Mouse (Mus musculus) kidney, postnatal 14 days (tissue): ENCODE data around the gene Hivep3.

ENCODE experiments used
- DNase-seq: peaks from one replicate; pipeline ENCODE4 v3.0.0; 2022; ENCODE audit warnings: mixed read lengths

Gene Hivep3

DNA sequence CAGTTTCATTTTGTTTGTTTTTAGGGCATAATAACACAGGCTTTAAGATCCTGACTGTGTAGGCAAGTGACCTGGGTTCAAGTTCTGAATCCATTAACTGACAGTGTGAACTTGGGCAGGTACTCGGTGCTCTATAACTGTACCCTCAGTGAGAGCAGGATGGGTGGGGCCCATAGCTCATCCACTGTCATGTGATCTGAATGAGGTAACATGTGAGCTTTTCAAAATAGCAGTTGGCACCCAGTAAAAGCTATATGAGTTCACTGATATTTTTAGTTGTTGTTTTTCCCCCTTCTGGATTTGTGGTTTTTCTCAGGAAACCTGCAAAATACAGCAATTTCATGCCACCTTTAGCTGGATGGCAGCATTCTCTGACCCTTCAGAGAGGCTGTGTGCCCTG is 382.7 kb downstream of the Hivep3 start:
- DNase-seq: no peak

DNA sequence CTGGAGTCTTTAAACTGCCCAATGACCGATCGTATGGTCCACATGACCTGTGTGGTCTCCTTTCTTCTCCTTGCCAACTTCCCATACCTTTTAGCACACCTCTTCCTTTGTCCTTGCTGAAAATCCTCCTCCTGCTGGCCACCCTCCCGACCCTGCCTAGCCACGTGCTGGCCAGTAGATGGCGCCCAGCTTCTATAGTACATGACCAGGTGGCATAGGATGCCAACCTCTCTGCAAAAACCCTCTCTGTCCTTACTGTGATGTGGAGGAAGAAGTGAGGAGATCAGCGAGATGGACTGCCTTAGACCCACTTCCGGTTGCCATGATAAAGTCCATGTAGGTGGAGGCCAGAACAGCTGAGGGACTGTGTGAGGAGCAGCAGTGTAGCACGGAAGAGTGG is 386.7 kb downstream of the Hivep3 start:
- DNase-seq: peak; percentile 54

- no peak for DNase-seq
Measured at GRCm38 (mm10) chr4:120124656-120125055, 391.1 kb downstream of the Hivep3 start.

DNA sequence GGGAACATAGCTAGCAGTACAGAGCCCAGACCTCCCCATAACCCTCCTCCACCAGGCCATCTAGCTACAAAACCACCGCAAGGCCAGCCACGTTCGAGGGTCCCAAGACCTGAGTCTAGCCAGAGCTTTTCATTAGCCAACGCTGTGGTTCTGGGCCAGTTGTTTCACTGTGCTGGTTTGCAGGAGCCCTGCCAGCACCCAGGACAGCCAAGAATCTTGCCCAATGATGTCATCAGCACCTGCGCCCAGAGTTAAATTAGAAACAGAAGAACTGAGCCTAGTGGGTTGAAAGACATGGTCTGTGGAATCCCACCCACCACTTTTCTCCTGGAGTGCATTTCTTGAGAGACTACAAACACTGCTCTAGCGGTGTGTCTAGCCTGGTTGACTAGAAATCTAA is 392.5 kb downstream of the Hivep3 start:
- no peak for DNase-seq

DNA sequence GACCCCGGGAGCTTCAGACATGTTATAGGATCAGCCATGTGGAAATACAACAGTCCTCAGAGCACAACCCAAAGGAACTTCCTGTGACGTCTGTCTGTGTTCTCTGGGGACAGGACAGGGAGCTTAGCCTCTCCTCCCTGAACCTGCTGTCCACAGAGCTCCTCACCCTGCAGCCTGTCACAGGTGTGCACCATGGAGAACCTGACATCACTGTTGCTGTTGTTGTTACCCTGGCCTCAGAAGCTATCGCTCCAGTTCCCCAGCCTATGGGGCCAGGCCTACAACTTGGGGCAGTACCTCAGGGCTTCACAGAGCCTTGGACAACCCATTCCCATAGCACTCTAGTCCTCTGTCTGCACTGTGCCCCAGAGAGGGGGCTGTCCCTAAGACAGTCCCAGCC is 393.7 kb downstream of the Hivep3 start:
- DNase-seq: no peak

- DNase-seq: no peak
Measured at GRCm38 (mm10) chr4:120128033-120128432, 394.4 kb downstream of the Hivep3 start.

DNA sequence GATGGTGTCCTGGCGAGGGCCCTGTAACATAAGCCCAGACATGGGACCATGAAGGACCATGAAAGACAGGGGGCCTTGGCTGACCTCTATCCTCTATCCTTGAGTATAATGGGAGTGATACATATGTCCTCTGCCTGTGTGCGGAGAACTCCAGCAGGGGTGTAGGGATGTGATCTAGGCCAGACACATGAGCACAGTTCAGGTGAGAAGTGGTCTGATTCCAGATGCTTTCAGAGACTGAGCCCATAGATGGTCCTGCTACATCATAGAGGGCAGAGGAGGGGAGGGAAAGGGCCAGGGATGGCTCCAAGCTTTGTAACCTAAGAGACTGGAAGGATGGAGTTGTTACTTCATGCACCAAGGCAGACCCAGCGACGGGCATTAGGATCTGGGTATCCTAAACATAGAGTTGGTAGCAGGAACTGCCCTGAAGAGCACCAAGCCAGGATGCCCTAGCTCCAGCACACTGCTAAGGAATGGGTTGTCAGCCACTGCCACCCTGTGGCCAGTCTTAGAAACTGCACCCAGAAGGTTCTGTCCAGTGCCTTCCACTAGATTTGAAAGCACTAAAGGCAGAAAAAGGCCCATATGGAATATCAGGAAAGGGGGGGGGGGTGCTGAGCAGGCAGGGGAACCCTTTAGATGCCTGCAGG is 395.8 kb downstream of the Hivep3 start:
- peak; percentile 64 for DNase-seq

- DNase-seq: no peak
Measured at GRCm38 (mm10) chr4:120130926-120131325, 397.3 kb downstream of the Hivep3 start.

DNA sequence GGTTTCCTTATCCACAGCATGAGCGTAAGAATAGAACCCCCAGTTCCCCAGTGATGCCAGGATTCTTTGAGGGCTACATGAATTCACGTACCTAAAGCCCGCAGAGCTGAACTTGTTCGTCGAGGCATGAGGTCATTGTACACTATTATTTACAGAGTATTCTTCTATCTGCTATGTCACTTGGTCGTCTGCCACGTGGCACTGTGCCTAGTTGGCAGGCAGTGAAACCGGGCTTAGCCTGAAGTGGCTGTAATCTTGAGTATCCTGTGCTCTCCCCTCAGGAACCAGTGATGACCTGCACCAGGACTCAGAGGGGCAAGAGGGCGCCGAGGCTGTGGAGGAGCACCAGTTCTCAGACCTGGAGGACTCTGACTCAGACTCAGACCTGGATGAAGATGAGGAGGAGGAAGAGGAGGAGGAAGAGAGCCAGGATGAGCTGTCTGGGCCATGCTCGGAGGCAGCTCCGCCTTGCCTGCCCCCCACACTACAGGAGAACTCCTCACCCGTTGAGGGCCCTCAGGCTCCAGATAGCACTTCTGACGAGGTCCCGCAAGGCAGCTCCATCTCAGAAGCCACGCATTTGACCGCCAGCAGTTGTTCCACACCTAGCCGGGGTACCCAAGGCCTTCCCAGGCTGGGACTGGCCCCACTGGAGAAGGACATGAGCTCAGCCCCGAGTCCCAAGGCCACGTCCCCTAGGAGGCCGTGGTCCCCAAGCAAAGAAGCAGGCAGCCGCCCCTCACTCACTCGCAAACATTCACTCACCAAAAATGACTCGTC is 398.0 kb downstream of the Hivep3 start:
- peak; percentile 75 for DNase-seq

DNA sequence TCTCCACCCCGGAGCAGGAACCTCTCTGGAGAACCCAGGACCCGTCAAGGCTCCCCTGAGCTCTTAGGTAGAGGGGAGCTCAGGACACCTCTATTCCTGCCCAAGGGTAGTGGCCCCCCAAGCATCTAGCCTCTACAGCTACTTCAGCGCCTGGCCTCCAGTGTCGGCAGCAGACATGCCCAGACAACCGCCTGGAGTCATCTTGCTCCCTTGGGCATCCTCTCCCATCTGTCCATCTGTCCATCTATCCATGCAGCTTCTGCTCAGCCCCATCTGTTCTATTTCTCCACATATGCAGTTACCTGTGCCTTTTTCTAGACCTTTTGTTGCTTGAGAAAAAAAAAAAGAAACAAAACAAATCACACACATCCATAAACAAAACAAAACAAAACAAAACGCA is 400.6 kb downstream of the Hivep3 start:
- DNase-seq: no peak

DNA sequence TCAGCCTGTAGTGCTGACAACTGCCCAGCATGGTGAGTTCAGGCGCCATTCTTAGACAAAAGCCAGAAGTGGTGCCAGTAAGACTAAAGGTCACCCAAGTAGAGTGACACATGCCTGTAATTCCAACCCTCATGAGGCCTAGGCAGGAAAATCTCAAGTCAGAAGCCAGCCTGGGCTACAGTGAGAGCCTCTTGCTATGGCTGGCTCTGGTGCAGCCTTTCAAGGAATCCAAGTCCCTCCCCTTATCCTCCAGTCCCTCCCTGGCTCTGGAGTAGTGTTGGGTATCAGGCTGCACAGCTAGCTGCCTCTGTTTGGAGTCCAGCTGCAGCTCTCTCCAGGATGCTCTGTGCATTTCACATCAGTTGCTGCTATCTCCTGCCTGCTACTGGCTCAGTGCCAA is 408.2 kb downstream of the Hivep3 start:
- DNase-seq: no peak

DNA sequence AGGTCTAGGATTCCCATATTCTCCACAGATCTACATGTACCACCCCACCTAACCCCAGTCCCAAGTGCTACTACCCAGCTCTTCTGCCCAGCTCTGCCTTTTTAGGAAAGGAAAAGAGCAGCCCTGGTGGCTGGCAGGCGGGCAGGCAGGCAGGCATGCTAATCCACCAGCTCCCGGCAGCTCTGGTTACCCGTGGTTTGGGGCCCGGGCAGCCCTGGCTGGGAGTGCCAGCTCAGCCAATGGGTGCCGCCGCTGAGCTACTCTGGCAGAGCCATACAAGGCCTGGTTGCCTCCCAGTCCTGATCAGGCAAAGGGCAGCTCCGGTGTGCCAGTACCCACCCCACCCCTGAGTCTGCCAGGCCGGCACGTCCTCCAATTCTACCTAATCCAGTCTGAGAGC is 409.3 kb downstream of the Hivep3 start:
- no peak for DNase-seq

DNA sequence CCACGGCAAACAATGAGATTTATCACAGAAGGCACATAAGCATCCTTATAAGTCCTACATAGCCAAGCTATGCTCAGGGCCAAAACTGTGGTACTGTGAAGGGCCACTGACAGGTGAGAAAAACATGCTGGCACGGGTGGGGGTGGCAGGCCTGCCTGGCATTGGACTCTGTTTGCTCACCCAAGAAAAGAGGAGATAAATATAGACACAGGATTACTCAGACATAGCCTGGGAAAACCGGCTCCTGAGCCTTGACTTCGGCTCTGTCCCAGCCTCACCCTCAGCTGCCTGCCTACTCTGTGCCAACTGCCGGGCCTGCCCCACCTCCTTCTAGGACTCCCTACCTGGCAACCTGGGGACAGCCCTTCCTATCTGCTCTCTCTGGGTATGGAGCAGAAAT is 410.8 kb downstream of the Hivep3 start:
- DNase-seq: no peak

- no peak for DNase-seq
Measured at GRCm38 (mm10) chr4:120145931-120146330, 412.3 kb downstream of the Hivep3 start.

GRCm38 (mm10) chr4:120148291-120149141 is 414.9 kb downstream of the Hivep3 start:
- DNase-seq: peak; percentile 81

GRCm38 (mm10) chr4:120149142-120149524 is 415.5 kb downstream of the Hivep3 start:
- no peak for DNase-seq

- no peak for DNase-seq
Measured at GRCm38 (mm10) chr4:120150345-120150920, 416.8 kb downstream of the Hivep3 start.

DNA sequence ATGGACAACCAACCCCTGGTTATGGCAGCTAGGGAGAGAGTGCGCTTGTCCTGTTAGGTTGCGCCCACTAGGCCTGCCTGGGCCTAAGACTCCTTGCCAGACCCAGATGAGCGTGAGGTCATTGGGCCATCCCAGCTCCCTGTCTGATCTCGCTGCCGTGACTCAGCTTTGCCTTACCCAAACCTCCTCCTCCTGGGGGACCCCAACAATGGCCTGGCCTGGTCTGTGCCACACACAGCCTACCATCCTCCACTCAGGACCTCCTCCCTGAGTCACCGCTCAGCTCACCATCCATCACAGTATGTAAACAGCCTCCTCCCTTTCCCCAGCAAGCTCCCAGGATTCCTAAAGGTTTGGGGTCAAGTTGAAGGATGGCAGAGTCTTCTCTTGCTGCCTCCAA is 418.3 kb downstream of the Hivep3 start:
- DNase-seq: no peak

GRCm38 (mm10) chr4:120152648-120153047 is 419.1 kb downstream of the Hivep3 start:
- no peak for DNase-seq

- DNase-seq: no peak
Measured at GRCm38 (mm10) chr4:120153736-120154135, 420.2 kb downstream of the Hivep3 start.

DNA sequence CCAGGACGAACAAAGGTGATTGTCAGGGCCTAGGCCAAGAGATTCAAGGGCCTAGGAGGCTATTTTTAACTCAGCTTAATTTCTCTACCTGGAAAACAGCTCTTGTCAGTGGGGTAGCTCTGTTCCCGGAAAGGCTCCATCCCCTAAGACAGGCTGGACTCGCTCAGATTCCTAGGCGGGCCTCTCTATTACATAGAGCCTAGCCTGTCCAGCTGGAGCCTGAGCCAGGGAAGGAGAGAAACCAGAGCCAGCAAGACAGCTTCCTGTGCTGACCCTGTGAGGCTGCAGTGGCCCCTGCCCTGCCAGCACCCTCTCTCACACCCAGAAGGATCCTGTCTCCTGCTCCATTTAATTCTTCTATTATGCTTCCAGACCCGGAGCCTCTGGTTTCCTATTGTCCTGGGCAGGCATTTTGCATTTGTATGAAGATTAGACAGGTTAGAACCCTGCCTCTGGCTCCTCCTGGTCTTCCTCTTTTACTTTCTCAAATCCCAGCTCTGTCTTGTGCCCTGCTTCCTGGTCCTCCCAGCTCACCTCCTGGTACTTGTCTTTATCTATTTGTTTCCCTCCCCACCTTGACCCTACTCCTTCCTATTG is 425.2 kb downstream of the Hivep3 start:
- no peak for DNase-seq

GRCm38 (mm10) chr4:120161166-120161949 is 427.8 kb downstream of the Hivep3 start, which contains the start of gene Edn2:
Gene Edn2 (plus strand): TSS chr4:120161206.
- peak; percentile 92 for DNase-seq
